Mouse (Mus musculus): ENCODE data around the gene Gpd1.

GRCm38 (mm10) chr15:99705440-99706048, 11.8 kb upstream of the Gpd1 start, which contains the start of gene Gm17349:
- TF ChIP-seq CTCF (IDR thresholded peaks at IDR 0.05; ENCODE audit: borderline replicate concordance, control insufficient read depth, extremely low read depth, insufficient read depth, low read length, poor library complexity) (no peak), POLR2A (IDR thresholded peaks at IDR 0.05; ENCODE audit: control insufficient read depth, extremely low read depth, insufficient read depth, low read length, poor library complexity) (no peak)

Measured in thymus, adult 2 months (tissue).